Comparison of ENCODE assay signal across 9 mouse cellular contexts in genomic region chr5:111891261-111891693, GRCm38 (mm10).
DNase-seq lines count a peak whose midpoint lies in the region; ATAC-seq lines count a peak whose summit lies in the region.
"Had no signal": no experiment of that assay in that cellular context is flagged by ENCODE, and none has a peak within 500 bp of the region (broad histone marks: within the 10 kb centered on the region; RNA-seq: fewer than 3 reads in every experiment).

No protein-coding gene starts in this region.

- H3K4me3 ChIP-seq in limb, embryonic 12.5 days (replicated peaks): no peak overlapping the region
- H3K4me3 ChIP-seq: hindbrain, embryonic 15.5 days had no signal

- no peaks in the 10 kb centered on the region for H3K9me3 ChIP-seq in limb, embryonic 12.5 days
- H3K9me3 ChIP-seq: hindbrain, embryonic 15.5 days had no signal

- peaks cover 57% of the 10 kb centered on the region for H3K4me1 ChIP-seq in limb, embryonic 12.5 days (replicated peaks)

- ATAC-seq in limb, embryonic 12.5 days (ENCODE audit: insufficient number of reproducible peaks, insufficient read depth, low FRiP score, low TSS enrichment, low read depth): peak; percentile 41; the same call in 1 of the 2 replicates

- H3K4me2 ChIP-seq in limb, embryonic 12.5 days: peak overlapping the region; percentile 34
- H3K4me2 ChIP-seq: hindbrain, embryonic 15.5 days had no signal

- DNase-seq in testis, postnatal 10 days (ENCODE audit: low spot score): peak; percentile 44
- DNase-seq in testis, postnatal 14 days (ENCODE audit: low spot score): no peak
- DNase-seq in heart, adult 11 months: peak; percentile 98
- DNase-seq in yolk sac, embryonic 10.5 days (ENCODE audit: low spot score): peak; percentile 22
- no peak for DNase-seq in c-Kit-positive CD71-positive TER-119-positive erythroid progenitor cells, embryonic 14.5 days (ENCODE audit: low spot score)
- no peak for DNase-seq in natural killer cell, adult 2 months (ENCODE audit: low spot score in 2 of 2)
- DNase-seq in adrenal gland, adult 18-20 months (ENCODE audit: low spot score in 2 of 2): no peak

- H3K27ac ChIP-seq in limb, embryonic 12.5 days: peak overlapping the region; percentile 94
- H3K27ac ChIP-seq: hindbrain, embryonic 15.5 days had no signal

- WGBS in limb, embryonic 12.5 days: 36% methylated on average over 8 of the region's 8 CpGs

- H3K27me3 ChIP-seq in limb, embryonic 12.5 days: peaks cover 33% of the 10 kb centered on the region
- H3K27me3 ChIP-seq: hindbrain, embryonic 15.5 days had no signal

- H3K9ac ChIP-seq in limb, embryonic 12.5 days (replicated peaks): no peak overlapping the region
- H3K9ac ChIP-seq: hindbrain, embryonic 15.5 days had no signal

- no peaks in the 10 kb centered on the region for H3K36me3 ChIP-seq in limb, embryonic 12.5 days
- H3K36me3 ChIP-seq: hindbrain, embryonic 15.5 days had no signal

Comparison
In these comparisons a context has a peak if more than half of its experiments do, and no peak if none do; other contexts are left out.
1. DNase-seq: peak in testis, postnatal 10 days (single experiment), heart, adult 11 months (single experiment) and yolk sac, embryonic 10.5 days (single experiment); none in testis, postnatal 14 days (single experiment), c-Kit-positive CD71-positive TER-119-positive erythroid progenitor cells, embryonic 14.5 days (single experiment), natural killer cell, adult 2 months (0 of 2) and adrenal gland, adult 18-20 months (0 of 2).